Mouse (Mus musculus): ENCODE data around the gene Kctd20.

GRCm38 (mm10) chr17:28921086-28921485, 30.7 kb upstream of the Kctd20 start:
- TF ChIP-seq POLR2A (IDR thresholded peaks at IDR 0.05; ENCODE audit: borderline replicate concordance, extremely low read depth, insufficient read depth, insufficient read length, poor library complexity, severe bottlenecking) (no peak), CTCF (IDR thresholded peaks at IDR 0.05; ENCODE audit: borderline replicate concordance, extremely low read depth, insufficient read depth, insufficient read length) (no peak)

Measured in brain, embryonic 14.5 days (tissue).